Mouse (Mus musculus) neural tube, embryonic 15.5 days (tissue): ENCODE results near the gene Gtf2f2. TPM values are rescaled to one million over a fixed set of nuclear protein-coding genes. Genes with fewer than 3 reads are reported as not detected.
"Not testable (repeated sequence)": the region's sequence is repeated elsewhere in the genome, so short reads cannot be mapped to it uniquely, and the experiment has no call there.

Experiments
- ATAC-seq: fragments of 200-750 bp; cut with Nextera tagmentation; 2 replicates; pipeline ENCODE4 v1.8.0; 2017; ENCODE audit warnings: mild to moderate bottlenecking, moderate TSS enrichment, moderate library complexity; ENCODE audit not compliant: low FRiP score
- H3K27ac ChIP-seq: fragments of 300-500 bp; sonication (generic); replicated peaks from 2 replicates; pipeline ENCODE4 v1.5.1; 2015; ENCODE audit warnings: mild to moderate bottlenecking, inconsistent platforms
- H3K27me3 ChIP-seq: fragments of 300-500 bp; sonication (generic); replicated peaks from 2 replicates; pipeline ENCODE4 v1.6.1; 2015; ENCODE audit warnings: inconsistent platforms
- H3K36me3 ChIP-seq: fragments of 300-500 bp; sonication (generic); 2 replicates; pipeline ENCODE4 v1.6.1; 2015; ENCODE audit warnings: inconsistent platforms
- H3K4me1 ChIP-seq: fragments of 300-500 bp; sonication (generic); 2 replicates; pipeline ENCODE4 v1.6.1; 2015; ENCODE audit warnings: inconsistent platforms
- H3K4me2 ChIP-seq: fragments of 300-500 bp; sonication (generic); 2 replicates; pipeline ENCODE4 v1.6.1; 2015; ENCODE audit warnings: inconsistent platforms, mild to moderate bottlenecking, moderate library complexity
- H3K4me3 ChIP-seq: fragments of 300-500 bp; sonication (generic); replicated peaks from 2 replicates; pipeline ENCODE4 v1.5.1; 2015; ENCODE audit warnings: mild to moderate bottlenecking, inconsistent platforms
- H3K9ac ChIP-seq: fragments of 300-500 bp; sonication (generic); replicated peaks from 2 replicates; pipeline ENCODE4 v1.6.1; 2015; ENCODE audit warnings: mild to moderate bottlenecking, inconsistent platforms
- H3K9me3 ChIP-seq: fragments of 300-500 bp; sonication (generic); replicated peaks from 2 replicates; pipeline ENCODE4 v1.6.1; 2016; ENCODE audit warnings: inconsistent platforms
- WGBS: fragments of 180-500 bp; shearing (Covaris S2); methylation state at CpG from one replicate; pipeline ENCODE4 v1.1.7; 2015; ENCODE audit warnings: mixed read lengths; 5-methylcytosine and 5-hydroxymethylcytosine counted together
- polyA plus RNA-seq: library from polyadenylated mRNA; unstranded; fragments of >200 nt; fragmentation: Nextera tagmentation; extraction: Ambion mirVana; gene quantifications from 2 replicates; pipeline ENCODE4 v1.2.1, GENCODE M21; 2015

The Gtf2f2 gene
- polyA plus RNA-seq, 1 experiment from 2014 or later = 37.1 TPM

DNA sequence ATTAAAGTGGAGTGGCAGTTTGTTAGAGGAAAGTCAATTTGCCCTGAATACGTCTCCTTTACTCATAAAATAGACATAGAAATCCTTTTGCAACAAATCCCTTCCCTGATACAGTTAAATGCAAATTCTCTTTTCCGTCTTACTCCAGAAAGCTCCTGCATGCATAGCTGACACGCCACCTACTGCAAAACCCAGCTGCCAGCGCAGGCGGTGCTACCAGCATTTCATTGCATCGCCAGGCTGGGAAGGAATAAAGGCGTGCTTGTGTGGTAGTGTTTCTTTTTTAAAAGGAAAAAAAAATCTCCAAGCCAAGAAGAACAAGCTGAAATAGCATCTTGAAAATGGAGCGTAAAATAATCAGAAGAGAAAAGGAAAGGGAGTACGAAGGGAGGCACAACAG, 48.4 kb downstream of the Gtf2f2 start:
- Histone ChIP-seq H3K27ac (peak overlapping the region; percentile 72), H3K9ac (peak overlapping the region; percentile 47), H3K36me3 (no peaks in the 10 kb centered on the region), H3K27me3 (no peaks in the 10 kb centered on the region), H3K4me2 (peak overlapping the region; percentile 52), H3K4me1 (peaks cover 13% of the 10 kb centered on the region), H3K4me3 (peak overlapping the region; percentile 40), H3K9me3 (no peaks in the 10 kb centered on the region)
- 31% methylated on average over 9 of the region's 9 CpGs for WGBS
- ATAC-seq = peak; percentile 81; the same call in 1 of the 2 replicates

DNA sequence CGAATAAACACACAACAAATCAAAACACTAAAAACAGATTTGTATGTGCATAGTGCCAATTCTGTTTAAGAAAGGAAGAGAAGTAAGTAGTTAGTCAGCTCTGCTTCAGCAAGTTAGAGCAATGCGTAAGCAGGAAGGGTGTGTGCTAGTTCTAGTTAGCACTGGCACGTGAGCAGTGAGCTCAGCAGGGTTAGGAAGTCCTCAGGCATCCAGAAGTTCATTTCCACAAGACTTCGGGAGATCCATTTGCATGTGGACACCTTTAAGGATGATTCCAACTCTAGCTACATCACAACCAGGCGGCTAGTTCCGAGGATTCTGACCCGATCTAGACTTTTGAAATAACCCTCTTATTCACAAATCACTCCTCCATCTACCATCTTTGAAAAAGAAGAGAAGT, 55.9 kb downstream of the Gtf2f2 start, which contains the start of gene Kctd4:
Gene Kctd4 (plus strand): TSS at position 244 of the 400 bp plus-strand sequence.
- no peak for ATAC-seq
- 95% methylated on average over 7 of the region's 7 CpGs for WGBS
- H3K9ac ChIP-seq = no peak within 1 kb of the TSS

DNA sequence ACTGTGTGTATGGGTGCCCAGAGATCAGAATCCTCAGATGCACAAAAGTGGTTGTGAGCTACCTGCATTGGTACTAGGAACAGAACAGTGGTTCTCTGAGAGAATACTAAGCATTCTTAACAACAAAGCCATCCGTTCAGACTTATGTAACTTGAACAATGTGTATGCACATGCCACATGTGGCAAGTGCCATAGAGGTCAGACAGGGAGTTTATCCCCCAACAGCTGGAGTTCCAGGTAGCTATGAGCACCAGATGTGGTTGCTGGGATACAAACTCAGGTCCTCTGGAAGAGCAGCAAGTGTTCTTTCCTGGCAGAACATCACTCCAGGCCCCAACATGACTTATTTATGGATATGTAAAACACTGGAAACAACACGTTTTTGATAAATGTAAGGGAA, 57.7 kb downstream of the Gtf2f2 start:
- no peak for ATAC-seq
- H3K27ac ChIP-seq = no peak overlapping the region
- H3K9me3 ChIP-seq = no peaks in the 10 kb centered on the region
- H3K27me3 ChIP-seq = no peaks in the 10 kb centered on the region
- H3K4me3 ChIP-seq = no peak overlapping the region
- no peak overlapping the region for H3K9ac ChIP-seq
- H3K4me1 ChIP-seq = no peaks in the 10 kb centered on the region
- WGBS = 62% methylated on average over 2 of the region's 2 CpGs
- no peaks in the 10 kb centered on the region for H3K36me3 ChIP-seq
- no peak overlapping the region for H3K4me2 ChIP-seq

More for the DNA sequence above, 55.9 kb downstream of the Gtf2f2 start, which contains the start of gene Kctd4:
- Histone ChIP-seq H3K4me1 (no peaks in the 10 kb centered on the region), H3K4me3 (no peak within 1 kb of the TSS), H3K36me3 (no peaks in the 10 kb centered on the region), H3K27me3 (no peaks in the 10 kb centered on the region), H3K4me2 (no peak within 1 kb of the TSS), H3K27ac (no peak within 1 kb of the TSS), H3K9me3 (no peaks in the 10 kb centered on the region)

DNA sequence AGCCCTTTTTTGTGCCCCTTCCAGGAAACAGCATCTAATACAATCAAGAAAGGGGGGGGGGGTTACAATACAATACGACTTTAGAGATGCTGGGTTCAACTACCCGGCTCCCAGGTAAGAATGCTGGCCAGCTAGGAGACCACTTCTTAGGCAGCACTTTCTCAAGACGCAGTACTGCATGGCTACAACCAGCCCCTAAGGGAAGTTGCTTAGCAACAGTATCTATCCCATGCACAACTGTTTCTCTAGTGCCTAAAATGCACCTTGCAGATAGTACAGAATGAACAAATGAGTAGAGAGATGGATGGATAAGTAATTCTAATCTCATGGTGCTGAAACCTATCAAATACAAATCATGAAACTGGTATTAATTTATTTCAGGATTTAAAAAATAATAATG, 63.0 kb downstream of the Gtf2f2 start:
- ATAC-seq = peak; percentile 75
- H3K4me2 ChIP-seq = no peak overlapping the region

DNA sequence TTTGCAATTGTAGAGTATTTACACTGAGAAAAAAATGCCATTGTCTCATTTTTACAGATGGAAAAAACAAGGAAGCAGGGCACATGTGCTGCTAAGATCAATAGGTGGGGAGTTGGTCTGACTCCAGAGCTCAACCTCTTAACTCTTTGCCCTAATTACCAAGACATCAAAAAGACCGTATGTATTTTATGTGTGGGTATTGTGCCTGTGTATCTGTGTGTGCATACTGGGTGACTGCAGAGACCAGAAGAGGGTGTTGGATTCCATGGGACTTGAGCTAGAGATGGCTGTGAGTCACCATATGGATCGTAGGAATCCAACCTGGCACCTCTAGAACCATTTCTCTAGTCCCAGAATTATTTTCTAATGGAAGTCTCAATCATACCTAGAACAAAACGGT, 68.3 kb downstream of the Gtf2f2 start:
- Histone ChIP-seq H3K27ac (no peak overlapping the region), H3K9ac (no peak overlapping the region), H3K27me3 (no peaks in the 10 kb centered on the region), H3K4me1 (peaks cover under 1% of the 10 kb centered on the region; the same call in 1 of the 2 replicates), H3K9me3 (no peaks in the 10 kb centered on the region), H3K36me3 (no peaks in the 10 kb centered on the region), H3K4me3 (no peak overlapping the region), H3K4me2 (no peak overlapping the region)
- ATAC-seq = no peak
- WGBS = 92% methylated on average over 3 of the region's 3 CpGs

More for the DNA sequence above, 63.0 kb downstream of the Gtf2f2 start:
- H3K27me3 ChIP-seq = no peaks in the 10 kb centered on the region
- no peak overlapping the region for H3K27ac ChIP-seq
- peaks cover 5% of the 10 kb centered on the region for H3K4me1 ChIP-seq
- H3K9ac ChIP-seq = no peak overlapping the region
- WGBS = 51% methylated on average over 3 of the region's 3 CpGs
- no peaks in the 10 kb centered on the region for H3K36me3 ChIP-seq
- H3K4me3 ChIP-seq = no peak overlapping the region
- H3K9me3 ChIP-seq = no peaks in the 10 kb centered on the region

DNA sequence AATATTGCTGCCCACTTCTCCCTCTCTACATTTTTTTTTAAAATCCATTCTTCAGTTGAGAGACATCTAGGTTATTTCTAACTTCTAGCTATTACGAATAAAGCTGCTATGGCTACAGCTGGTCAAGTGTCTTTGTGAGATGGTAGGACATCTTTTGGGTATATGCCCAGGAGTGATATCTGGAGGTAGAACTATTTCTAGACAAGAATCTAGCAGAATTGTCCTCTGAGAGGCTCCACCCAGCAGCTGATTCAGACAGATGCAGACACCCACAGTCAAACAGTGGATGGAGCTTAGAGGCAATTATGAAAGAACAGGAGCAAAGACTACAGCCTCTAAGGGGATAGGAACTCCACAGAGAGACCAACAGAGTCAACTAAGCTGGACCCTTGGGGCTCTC, 69.2 kb downstream of the Gtf2f2 start:
- WGBS = 98% methylated on average over 1 of the region's 1 CpGs
- no peak overlapping the region for H3K4me2 ChIP-seq
- no peaks in the 10 kb centered on the region for H3K27me3 ChIP-seq
- no peak for ATAC-seq
- no peaks in the 10 kb centered on the region for H3K36me3 ChIP-seq
- no peak overlapping the region for H3K4me3 ChIP-seq
- H3K27ac ChIP-seq = no peak overlapping the region
- H3K9ac ChIP-seq = no peak overlapping the region
- H3K4me1 ChIP-seq = no peaks in the 10 kb centered on the region
- H3K9me3 ChIP-seq = no peaks in the 10 kb centered on the region

DNA sequence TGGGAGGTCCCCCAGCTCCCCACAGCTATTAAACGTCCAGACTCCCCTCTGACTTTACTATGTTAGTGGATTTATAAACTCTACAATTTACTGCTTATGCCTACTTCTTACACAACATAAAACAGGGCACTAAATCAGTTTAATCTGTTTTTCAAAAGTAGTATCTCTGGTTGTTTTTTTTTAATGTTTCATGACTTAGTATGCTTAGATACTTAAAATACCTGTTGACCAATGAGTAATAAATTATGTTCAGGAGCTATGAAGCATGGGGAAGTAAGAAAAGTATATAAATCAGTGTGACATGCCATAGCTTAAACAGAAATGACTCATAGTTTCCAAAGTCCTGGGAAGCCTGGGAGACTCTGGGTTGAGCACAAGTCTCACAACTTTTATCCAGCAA, 73.0 kb downstream of the Gtf2f2 start:
- Histone ChIP-seq H3K9ac (no peak overlapping the region), H3K27ac (no peak overlapping the region), H3K9me3 (no peaks in the 10 kb centered on the region), H3K4me1 (no peaks in the 10 kb centered on the region), H3K4me3 (no peak overlapping the region), H3K27me3 (no peaks in the 10 kb centered on the region), H3K36me3 (no peaks in the 10 kb centered on the region), H3K4me2 (no peak overlapping the region)
- WGBS = 53% methylated on average over 1 of the region's 1 CpGs
- no peak for ATAC-seq

DNA sequence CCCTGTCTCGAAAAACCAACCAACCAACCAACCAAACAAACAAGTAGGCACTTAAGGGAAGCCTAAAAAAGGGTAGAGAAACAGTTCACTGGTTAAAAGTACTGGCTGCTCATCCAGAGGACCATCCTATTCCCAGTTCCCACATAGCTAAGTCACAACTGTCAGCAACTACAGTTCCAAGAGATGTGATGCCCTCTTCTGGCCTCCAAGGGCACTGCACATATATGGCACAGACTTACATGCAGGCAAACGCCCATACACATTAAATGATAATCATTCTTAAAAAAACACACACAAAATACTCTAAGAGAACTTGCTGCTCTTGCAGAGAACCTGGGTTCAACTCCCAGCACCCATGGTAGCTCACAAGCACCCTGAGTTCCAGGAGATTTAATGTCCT, 76.3 kb downstream of the Gtf2f2 start:
- Histone ChIP-seq H3K27ac (no peak overlapping the region), H3K4me1 (no peaks in the 10 kb centered on the region), H3K36me3 (no peaks in the 10 kb centered on the region), H3K27me3 (no peaks in the 10 kb centered on the region), H3K4me2 (no peak overlapping the region), H3K4me3 (no peak overlapping the region), H3K9ac (no peak overlapping the region), H3K9me3 (no peaks in the 10 kb centered on the region)
- no peak for ATAC-seq
- WGBS = 86% methylated on average over 2 of the region's 2 CpGs

DNA sequence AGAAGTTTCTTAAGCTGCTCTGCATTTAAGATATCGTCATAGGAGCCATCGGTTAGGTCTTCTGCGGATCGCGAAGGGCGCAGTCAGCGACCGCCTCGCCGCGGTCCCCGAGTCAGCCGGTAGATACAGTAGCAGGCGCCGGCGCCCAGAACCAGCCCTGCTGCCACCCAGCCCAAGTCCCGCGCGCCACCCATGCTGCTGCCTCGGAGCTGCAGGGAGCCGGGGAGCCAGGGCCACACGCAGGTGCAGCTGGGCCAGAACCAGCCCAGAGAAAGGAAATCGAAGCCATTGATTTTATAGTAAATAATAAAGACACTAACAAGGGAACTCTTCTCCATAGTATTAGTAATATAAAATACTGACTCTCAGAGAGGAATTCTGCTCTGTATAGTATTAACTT, 79.4 kb downstream of the Gtf2f2 start:
- no peak overlapping the region for H3K4me3 ChIP-seq
- no peaks in the 10 kb centered on the region for H3K36me3 ChIP-seq
- no peaks in the 10 kb centered on the region for H3K27me3 ChIP-seq
- 96% methylated on average over 23 of the region's 23 CpGs for WGBS
- H3K27ac ChIP-seq = no peak overlapping the region
- H3K9ac ChIP-seq = no peak overlapping the region
- H3K9me3 ChIP-seq = no peaks in the 10 kb centered on the region
- H3K4me1 ChIP-seq = no peaks in the 10 kb centered on the region
- H3K4me2 ChIP-seq = no peak overlapping the region
- no peak for ATAC-seq

DNA sequence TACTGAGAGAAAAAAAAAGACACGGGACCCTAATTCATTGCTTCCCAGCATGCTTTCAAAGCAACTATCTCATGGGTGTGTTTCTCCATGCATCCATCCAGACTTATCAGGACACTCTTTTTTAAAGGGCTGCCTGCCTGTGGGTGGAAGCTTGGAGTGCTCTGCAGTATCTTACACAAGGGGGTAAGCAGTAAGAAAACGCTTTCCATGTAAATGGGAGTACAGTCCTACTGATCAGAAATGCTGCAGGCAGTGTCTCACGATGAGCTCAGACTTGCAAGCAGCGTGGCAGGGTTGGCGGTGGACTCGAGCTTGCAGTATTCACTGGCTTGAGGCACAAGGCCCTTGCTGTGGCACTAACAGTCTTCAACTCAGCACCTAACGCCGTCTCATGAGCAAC, 81.0 kb downstream of the Gtf2f2 start:
- H3K4me1 ChIP-seq, H3K4me3 ChIP-seq, ATAC-seq, H3K9me3 ChIP-seq, H3K9ac ChIP-seq, H3K36me3 ChIP-seq, H3K27ac ChIP-seq, H3K27me3 ChIP-seq, H3K4me2 ChIP-seq: not testable (repeated sequence)
- WGBS = 85% methylated on average over 8 of the region's 8 CpGs

DNA sequence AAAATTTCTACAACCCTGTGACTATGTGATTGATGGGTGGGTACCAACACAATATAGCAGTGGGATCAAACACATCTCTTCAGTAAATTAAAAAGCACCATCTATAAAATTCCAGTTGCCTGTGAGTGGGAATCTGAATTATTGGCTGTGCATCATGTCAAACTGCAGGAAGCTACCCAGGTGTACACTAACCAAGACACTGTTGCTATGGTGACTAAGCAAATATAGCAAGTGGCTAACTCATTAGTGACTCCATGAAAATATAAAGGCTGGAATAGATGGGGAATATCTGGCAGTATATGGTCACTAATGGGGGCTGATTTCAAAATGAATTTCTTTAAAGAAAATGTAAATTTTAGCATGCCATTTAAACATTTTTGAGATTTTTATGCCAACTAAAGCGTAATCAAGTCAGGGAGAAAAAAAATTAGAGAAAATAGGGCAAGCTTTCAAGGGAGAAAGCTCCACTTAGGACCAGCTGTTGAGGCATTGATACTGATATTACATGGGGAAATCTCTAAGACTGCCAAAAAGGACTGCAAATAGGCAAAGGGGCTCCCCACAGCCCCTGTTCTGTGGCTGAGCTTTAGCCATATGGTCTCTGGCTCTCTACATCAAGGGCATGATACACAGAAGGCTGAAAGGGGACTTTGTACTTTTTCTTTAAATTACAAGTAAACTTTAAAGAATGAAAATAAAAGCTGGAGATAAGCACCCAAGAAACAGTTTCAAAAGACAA, 87.2 kb downstream of the Gtf2f2 start:
- ATAC-seq = peak; percentile 63; the same call in 1 of the 2 replicates
- Histone ChIP-seq H3K4me3 (no peak overlapping the region), H3K9me3 (no peaks in the 10 kb centered on the region), H3K36me3 (no peaks in the 10 kb centered on the region), H3K9ac (no peak overlapping the region), H3K27me3 (no peaks in the 10 kb centered on the region), H3K27ac (peak overlapping the region; percentile 46), H3K4me1 (peaks cover 3% of the 10 kb centered on the region; the same call in 1 of the 2 replicates), H3K4me2 (no peak overlapping the region)
- WGBS = 60% methylated on average over 1 of the region's 1 CpGs

DNA sequence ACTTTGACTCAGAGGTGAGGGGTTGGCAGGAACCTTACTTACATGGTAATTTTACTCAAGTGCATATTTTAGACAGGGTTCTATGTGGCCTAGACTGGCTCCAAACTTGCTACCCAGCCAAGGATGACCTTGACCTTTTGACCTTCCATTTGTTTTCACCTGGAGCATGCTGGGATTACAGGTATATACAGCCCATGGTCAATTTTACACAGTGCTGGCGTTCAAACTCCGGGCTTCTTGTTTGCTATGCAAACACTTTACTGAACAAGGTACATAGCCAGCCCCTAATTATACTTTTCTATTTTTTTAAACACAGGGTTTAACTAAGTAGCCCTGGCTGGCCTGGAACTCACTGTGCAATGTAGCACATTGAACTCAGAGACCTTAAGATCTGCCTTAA, 98.0 kb downstream of the Gtf2f2 start:
- Histone ChIP-seq H3K27ac (no peak overlapping the region), H3K4me1 (no peaks in the 10 kb centered on the region), H3K9ac (no peak overlapping the region), H3K27me3 (no peaks in the 10 kb centered on the region), H3K4me3 (no peak overlapping the region), H3K36me3 (no peaks in the 10 kb centered on the region), H3K9me3 (no peaks in the 10 kb centered on the region), H3K4me2 (no peak overlapping the region)
- WGBS = 95% methylated on average over 2 of the region's 2 CpGs
- no peak for ATAC-seq
